Mouse (Mus musculus) bone marrow macrophage, adult 2 months (primary cell): ENCODE measurements around the gene Snx30.

ENCODE experiments used
- CTCF ChIP-seq: IDR thresholded peaks from 2 replicates; pipeline ENCODE4 v1.5.1; 2012; ENCODE audit warnings: low read depth, mild to moderate bottlenecking, low read length, moderate library complexity
- POLR2A ChIP-seq: IDR thresholded peaks from 2 replicates; pipeline ENCODE4 v1.6.1; 2012; ENCODE audit warnings: mild to moderate bottlenecking, low read depth, low read length, borderline replicate concordance

DNA sequence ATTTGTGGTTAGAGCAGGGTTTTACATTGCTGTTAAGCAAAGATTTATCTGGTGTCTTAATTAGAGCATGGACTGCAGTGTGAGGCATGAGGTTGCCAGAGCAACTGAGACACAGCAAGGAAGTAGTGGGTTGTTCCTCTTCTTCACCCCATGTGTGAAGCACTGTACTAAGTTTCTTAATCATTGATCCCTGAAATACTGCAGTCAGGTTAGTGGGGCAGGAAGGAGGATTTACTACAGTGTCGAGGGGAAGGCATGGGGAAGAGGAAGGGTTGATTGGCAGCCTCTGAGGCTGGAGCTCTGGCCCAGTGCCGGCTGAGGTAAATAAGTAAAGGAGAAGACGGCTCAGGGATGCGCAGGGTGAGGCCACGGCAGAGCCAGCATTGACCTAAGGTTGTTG, 82.4 kb downstream of the Snx30 start:
- TF ChIP-seq CTCF: no peak
- no peak for TF ChIP-seq POLR2A
